Mouse (Mus musculus) large intestine, adult 2 months (tissue): Measurements from ENCODE around the gene Nprl2. TPM values are rescaled to one million over a fixed set of nuclear protein-coding genes. Genes with fewer than 3 reads are reported as not detected.

Experiments used
- DNase-seq: peaks from one replicate; pipeline ENCODE4 v3.0.0-alpha.2; 2012; ENCODE audit warnings: low read depth, low spot score
- WGBS: fragments of 180-500 bp; shearing (Covaris S2); methylation state at CpG from one replicate; pipeline ENCODE4 v1.1.7; 2018; 5-methylcytosine and 5-hydroxymethylcytosine counted together
- polyA plus RNA-seq: library from polyadenylated mRNA; depleted of rRNA; stranded (reverse); fragments of >200 nt; gene quantifications from 2 replicates; pipeline ENCODE4 v1.2.3, GENCODE M21; 2012; rRNA removed

The Nprl2 gene
- polyA plus RNA-seq, 1 experiment, result 27.7 TPM

DNA sequence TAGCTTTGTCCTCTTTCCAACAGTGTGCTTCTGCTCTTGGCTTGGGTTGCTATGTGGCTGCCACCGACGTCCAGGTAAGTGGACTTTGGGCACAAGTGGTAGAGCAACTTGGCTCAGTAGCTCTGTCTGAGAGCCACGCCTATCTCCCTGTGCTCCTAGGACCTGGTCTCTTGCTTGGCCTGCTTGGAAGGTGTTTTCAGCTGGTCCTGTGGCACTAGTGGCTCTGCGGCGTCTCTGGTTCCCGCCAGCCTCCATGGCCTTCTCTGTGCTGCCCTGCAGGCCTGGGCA is 48.7 kb downstream of the Nprl2 start:
- DNase-seq, result no peak
- 25% methylated on average over 6 of the region's 6 CpGs for WGBS

DNA sequence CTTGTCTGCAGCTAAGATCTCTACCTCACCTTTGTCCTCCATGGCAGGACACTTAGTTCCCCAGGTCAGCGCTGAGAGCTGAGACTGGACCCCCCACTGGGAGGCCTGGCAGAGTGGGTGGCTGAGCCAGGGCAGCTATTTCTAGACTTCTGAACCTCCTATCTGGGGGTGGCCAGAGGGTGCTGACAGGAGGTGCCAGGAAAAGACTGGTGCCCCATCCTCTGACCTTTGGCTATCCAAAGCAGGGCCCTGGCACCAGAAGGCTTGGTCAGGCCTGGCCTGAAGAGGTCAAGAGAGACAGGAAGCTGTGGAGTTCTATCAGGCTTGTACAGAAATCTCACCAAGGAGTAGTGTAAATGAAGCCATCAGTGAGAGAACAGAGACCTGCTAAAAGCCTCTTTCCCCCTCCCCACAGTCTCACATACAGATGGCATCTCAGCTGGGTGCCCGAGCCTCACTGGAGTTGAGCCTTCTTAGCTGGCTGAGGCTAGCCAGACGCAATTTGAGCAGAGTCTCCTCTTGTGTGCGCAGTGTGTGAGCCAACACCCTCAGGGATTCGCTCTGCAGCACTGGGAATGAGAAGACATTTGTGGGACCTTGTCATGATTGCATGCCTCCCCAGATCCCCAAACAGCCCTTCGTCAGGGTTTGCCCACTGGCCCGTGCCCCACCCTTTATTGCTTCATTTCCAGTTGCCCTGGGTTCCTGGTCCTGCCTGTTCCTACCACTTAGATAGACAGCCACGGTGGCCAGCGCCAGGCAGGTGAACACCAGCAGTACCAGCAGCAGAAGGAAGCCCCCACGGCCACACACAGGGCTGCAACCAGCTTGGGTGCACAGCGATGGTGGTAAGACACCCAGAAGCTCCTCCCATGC is 51.3 kb downstream of the Nprl2 start:
- WGBS, result 73% methylated on average over 11 of the region's 11 CpGs

DNA sequence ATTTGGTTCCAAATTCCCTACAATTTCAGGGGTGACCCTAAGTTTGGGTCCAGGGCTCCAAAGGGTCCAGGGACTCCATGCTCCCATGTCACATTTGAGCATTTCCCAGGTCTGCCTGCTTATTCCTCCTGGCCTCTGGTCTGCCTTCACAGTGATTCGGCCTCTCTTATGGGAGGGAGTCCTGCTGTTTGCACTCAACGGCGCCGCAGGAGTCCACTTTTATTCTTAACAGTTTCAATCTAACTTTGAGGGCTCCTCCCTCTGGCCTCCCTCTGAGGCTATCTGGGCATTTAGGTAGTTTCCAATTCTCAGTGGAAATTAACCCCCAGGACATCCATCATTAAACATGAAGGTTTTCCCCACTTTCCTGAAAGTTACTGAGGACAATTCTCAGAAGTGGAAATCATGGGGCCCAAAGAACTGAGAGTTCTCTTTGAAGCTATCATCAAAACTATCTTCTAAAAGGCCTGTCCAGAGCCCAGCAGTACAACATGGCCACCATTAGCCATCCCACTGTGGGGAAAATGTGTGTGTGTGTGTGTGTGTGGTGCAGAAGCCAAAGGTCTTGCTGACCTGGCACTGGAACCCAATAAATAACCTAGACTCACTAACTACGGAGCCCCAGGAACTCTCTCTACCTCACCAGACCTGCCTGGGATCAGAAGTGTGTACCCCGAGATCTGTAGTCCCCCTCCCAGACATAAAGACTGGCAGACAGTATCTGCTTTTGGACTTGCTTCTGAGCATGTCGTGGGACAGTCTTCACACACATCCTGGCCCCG is 52.4 kb downstream of the Nprl2 start:
- DNase-seq, result no peak

More for the DNA sequence above, 51.3 kb downstream of the Nprl2 start:
- no peak for DNase-seq

More for the DNA sequence above, 52.4 kb downstream of the Nprl2 start:
- 76% methylated on average over 8 of the region's 8 CpGs for WGBS

Other genes starting within 250 kb of the Nprl2 start
- 12.5 and 14.3 TPM in 2 replicates for gene Cish, start 246.2 kb upstream of the Nprl2 start, polyA plus RNA-seq
- 12.2 and 12.8 TPM in 2 replicates for gene Hemk1, start 203.9 kb upstream of the Nprl2 start, polyA plus RNA-seq
- gene 6430571L13Rik, start 201.6 kb upstream of the Nprl2 start, polyA plus RNA-seq, result 0.05 and 0.16 TPM in 2 replicates
- gene Cacna2d2, start 142.6 kb upstream of the Nprl2 start, polyA plus RNA-seq, result 2.2 and 4.1 TPM in 2 replicates
- 48.8 and 55.0 TPM in 2 replicates for gene Tmem115, start 8.3 kb upstream of the Nprl2 start, polyA plus RNA-seq
- gene Cyb561d2, start within 50 bp of the Nprl2 start, polyA plus RNA-seq, result 42.8 and 43.7 TPM in 2 replicates
- gene Zmynd10, start 5.1 kb downstream of the Nprl2 start, polyA plus RNA-seq, result 0.29 and 0.40 TPM in 2 replicates
- 28.6 and 37.1 TPM in 2 replicates for gene Rassf1, start 9.3 kb downstream of the Nprl2 start, polyA plus RNA-seq
- gene Tusc2, start 21.0 kb downstream of the Nprl2 start, polyA plus RNA-seq, result 45.2 and 46.3 TPM in 2 replicates
- gene Hyal2, start 25.7 kb downstream of the Nprl2 start, polyA plus RNA-seq, result 76.1 and 127 TPM in 2 replicates
- gene Hyal1, start 34.7 kb downstream of the Nprl2 start, polyA plus RNA-seq, result 1.7 and 4.5 TPM in 2 replicates
- gene Naa80, start 36.7 kb downstream of the Nprl2 start, polyA plus RNA-seq, result 19.0 and 29.1 TPM in 2 replicates
- gene Hyal3, start 38.6 kb downstream of the Nprl2 start, polyA plus RNA-seq, result 0.36 and 0.57 TPM in 2 replicates
- gene Ifrd2, start 45.4 kb downstream of the Nprl2 start, polyA plus RNA-seq, result 60.1 and 74.4 TPM in 2 replicates
- gene Sema3b, start 67.0 kb downstream of the Nprl2 start, polyA plus RNA-seq, result 38.6 and 47.6 TPM in 2 replicates
- 470 and 526 TPM in 2 replicates for gene Gnai2, start 93.1 kb downstream of the Nprl2 start, polyA plus RNA-seq
- 1.5 and 1.7 TPM in 2 replicates for gene Slc38a3, start 127.3 kb downstream of the Nprl2 start, polyA plus RNA-seq
- gene Gnat1, start 137.5 kb downstream of the Nprl2 start, polyA plus RNA-seq, result 0.35 and 0.55 TPM in 2 replicates
- gene Sema3f, start 168.2 kb downstream of the Nprl2 start, polyA plus RNA-seq, result 14.1 and 20.1 TPM in 2 replicates
- gene Rbm5, start 228.8 kb downstream of the Nprl2 start, polyA plus RNA-seq, result 37.9 and 62.1 TPM in 2 replicates